Mouse (Mus musculus): Measurements from ENCODE around the gene Trabd. TPM values are rescaled to one million over a fixed set of nuclear protein-coding genes. Genes with fewer than 3 reads are reported as not detected.

Gene Trabd
- polyA plus RNA-seq, 1 experiment from 2014 or later, result 39.3 TPM

DNA sequence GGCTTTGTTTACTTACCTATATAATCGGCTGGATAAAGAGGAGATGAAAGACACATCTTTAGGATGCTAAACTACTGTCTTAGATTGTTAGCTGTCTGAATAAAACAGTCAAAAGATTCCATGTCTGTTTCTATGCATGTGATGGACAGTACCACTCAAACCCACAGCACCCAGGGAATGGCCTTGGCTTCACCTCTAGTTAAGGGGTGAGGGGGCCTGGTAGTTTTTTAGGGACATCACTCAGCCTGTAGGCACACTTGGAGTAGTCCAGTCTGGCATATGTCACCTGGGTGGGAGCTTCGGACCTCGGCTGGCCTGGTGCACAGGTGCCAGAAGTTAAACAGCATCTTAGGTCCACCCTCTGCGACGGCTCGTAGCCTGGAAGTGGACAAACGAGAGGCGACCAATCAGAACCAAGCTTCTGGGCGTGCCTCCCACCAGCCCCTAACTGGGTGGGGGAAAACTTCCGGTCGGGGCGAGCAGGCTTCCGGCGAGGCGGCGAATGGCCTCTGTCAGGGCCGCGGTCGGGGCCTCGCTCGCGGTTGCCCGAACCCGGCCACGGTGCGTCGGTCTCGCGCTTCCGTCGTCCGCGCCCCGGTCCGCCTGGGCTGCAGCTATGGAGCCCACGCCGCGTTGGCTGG is 13.8 kb downstream of the Trabd start, which contains the start of gene Selenoo:
TSS of gene Selenoo (plus strand) at position 478 of the 641 bp plus-strand sequence.
- Histone ChIP-seq H3K36me3 (replicated peaks) (peaks cover 34% of the 10 kb centered on the region), H3K4me2 (peak within 1 kb of the TSS; percentile 80), H3K9ac (peak within 1 kb of the TSS; percentile 96), H3K9me3 (no peaks in the 10 kb centered on the region), H3K4me3 (peak within 1 kb of the TSS; percentile 97), H3K4me1 (peaks cover 22% of the 10 kb centered on the region), H3K27me3 (replicated peaks) (no peaks in the 10 kb centered on the region), H3K27ac (peak within 1 kb of the TSS; percentile 87)
- ATAC-seq (replicated peaks), result peak; percentile 93
- 2% methylated on average over 37 of the region's 38 CpGs for WGBS

DNA sequence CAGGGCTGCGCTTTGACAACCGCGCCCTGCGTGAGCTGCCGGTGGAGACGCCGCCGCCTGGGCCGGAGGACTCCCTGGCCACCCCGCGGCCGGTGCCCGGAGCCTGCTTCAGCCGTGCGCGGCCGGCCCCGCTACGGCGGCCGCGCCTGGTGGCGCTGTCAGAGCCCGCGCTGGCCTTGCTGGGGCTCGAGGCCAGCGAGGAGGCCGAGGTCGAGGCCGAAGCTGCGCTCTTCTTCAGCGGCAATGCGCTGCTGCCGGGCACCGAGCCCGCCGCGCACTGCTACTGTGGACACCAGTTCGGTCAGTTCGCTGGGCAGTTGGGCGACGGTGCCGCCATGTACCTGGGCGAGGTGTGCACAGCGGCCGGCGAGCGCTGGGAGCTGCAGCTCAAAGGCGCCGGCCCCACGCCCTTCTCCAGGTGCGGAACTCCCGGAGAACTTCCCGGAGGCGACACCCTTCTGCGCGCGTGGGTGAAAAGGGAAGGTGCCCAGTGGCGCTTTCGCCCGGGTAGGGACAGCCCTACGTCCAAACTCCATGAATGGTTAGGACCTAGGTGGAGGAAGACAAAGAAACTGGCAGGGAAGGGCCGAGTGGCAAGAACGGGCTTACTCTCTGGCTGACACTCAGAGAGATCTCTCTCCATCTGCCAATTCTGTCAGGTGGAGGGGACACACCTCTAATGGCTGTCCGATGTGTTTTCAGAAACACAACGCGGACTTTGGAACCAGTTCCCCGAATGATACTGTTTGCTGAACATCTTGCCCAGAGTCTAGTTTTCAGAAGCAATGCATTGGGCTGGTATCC is 14.5 kb downstream of the Trabd start:
- H3K27ac ChIP-seq, result peak overlapping the region; percentile 87
- H3K9me3 ChIP-seq, result no peaks in the 10 kb centered on the region
- peak overlapping the region; percentile 96 for H3K9ac ChIP-seq
- no peaks in the 10 kb centered on the region for H3K27me3 ChIP-seq (replicated peaks)
- peaks cover 22% of the 10 kb centered on the region for H3K4me1 ChIP-seq
- H3K4me2 ChIP-seq, result peak overlapping the region; percentile 80
- peaks cover 39% of the 10 kb centered on the region for H3K36me3 ChIP-seq (replicated peaks)
- ATAC-seq (replicated peaks), result peak; percentile 62
- H3K4me3 ChIP-seq, result peak overlapping the region; percentile 97
- WGBS, result 3% methylated on average over 64 of the region's 68 CpGs

DNA sequence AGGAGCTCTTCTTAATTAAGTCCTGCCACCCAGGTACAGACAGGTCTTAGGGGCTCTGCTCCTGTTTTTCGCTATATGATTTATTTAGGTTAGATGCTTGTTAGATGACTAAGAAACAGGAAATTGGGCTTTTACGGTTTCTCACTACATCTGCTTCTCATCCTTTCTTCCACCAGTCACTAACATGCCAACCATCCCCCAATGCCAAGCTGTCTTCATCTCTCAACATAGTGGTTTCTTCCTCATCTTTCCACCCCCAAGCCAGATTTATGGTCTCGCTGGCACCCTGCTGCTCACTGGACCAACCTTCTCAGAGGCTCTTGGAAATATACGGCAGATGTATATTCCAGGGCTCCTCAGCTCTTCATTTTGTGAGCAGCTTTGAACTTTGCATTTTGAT is 15.7 kb downstream of the Trabd start:
- no peak for ATAC-seq (replicated peaks)
- H3K4me3 ChIP-seq, result no peak overlapping the region
- H3K4me1 ChIP-seq, result peaks cover 22% of the 10 kb centered on the region
- WGBS, result 90% methylated on average over 4 of the region's 4 CpGs
- H3K27ac ChIP-seq, result no peak overlapping the region
- peaks cover 40% of the 10 kb centered on the region for H3K36me3 ChIP-seq (replicated peaks)
- H3K4me2 ChIP-seq, result peak overlapping the region; percentile 80; the same call in 1 of the 2 replicates
- H3K9ac ChIP-seq, result no peak overlapping the region
- no peaks in the 10 kb centered on the region for H3K27me3 ChIP-seq (replicated peaks)
- no peaks in the 10 kb centered on the region for H3K9me3 ChIP-seq

DNA sequence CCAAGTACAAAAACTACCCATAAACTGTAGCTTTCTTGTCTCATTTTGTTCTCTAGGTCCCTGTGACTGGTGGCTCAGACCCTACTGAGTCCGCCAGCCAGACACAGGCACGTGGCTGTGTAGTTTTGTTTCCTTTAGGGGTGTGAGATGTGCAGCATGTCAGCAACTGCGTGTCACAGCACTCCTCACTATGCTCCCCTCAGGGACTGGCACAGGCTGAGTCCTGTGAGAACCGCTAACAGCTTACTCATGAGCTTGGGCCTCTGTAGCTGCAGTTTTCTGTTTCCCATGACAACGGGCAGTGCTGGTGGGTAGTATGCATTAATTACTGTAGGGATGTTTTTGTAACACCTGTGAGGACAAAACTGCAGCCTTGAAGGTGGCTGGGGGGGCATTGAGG is 17.3 kb downstream of the Trabd start:
- Histone ChIP-seq H3K4me1 (peaks cover 22% of the 10 kb centered on the region), H3K36me3 (replicated peaks) (peaks cover 42% of the 10 kb centered on the region)

DNA sequence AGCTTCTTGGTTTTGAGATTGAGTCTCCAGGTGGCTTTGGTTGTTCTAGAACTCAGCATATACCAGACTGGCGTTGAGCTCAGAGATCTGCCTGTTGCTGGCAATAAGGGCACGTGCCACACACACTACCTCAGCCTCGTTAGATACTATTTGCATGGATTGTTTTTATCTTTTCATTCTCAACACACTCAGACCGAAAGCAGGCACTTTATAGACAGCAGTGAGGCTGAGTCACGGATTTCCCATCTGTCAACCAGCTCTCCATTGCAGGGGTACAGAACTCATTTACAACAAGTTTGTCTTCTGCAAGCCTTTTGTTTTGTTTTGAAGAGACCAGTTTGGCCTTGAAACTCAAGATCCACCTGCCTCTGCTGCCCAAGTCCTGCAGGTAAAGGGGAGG is 22.5 kb downstream of the Trabd start:
- Histone ChIP-seq H3K27ac (no peak overlapping the region), H3K27me3 (replicated peaks) (no peaks in the 10 kb centered on the region), H3K4me1 (no peaks in the 10 kb centered on the region), H3K9ac (no peak overlapping the region), H3K9me3 (no peaks in the 10 kb centered on the region), H3K4me2 (no peak overlapping the region), H3K36me3 (replicated peaks) (peaks cover 92% of the 10 kb centered on the region), H3K4me3 (no peak overlapping the region)
- ATAC-seq (replicated peaks), result no peak
- 94% methylated on average over 5 of the region's 5 CpGs for WGBS

More for the DNA sequence above, 17.3 kb downstream of the Trabd start:
- H3K27ac ChIP-seq, result no peak overlapping the region
- no peak for ATAC-seq (replicated peaks)
- H3K4me2 ChIP-seq, result no peak overlapping the region
- 77% methylated on average over 5 of the region's 5 CpGs for WGBS
- H3K9ac ChIP-seq, result no peak overlapping the region
- no peaks in the 10 kb centered on the region for H3K27me3 ChIP-seq (replicated peaks)
- H3K9me3 ChIP-seq, result no peaks in the 10 kb centered on the region
- H3K4me3 ChIP-seq, result no peak overlapping the region

DNA sequence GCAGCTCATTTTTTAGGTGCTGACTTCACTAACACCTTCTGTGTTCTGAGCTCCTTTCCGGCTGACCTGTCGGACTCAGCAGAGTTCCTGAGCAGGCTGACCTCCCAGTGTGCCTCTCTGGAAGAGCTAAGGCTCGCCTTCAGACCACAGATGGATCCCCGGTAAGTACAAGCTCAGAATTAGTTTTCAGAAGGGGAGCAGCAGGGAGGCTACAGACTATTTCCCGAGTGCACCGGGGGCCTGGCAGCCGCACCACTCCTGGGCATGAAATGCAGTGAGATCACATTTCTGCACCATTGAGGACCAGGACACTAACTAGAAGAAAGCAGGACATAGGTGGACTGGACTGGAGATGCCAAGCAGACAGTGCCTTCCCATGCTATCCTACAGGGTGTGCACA is 23.7 kb downstream of the Trabd start:
- no peaks in the 10 kb centered on the region for H3K9me3 ChIP-seq
- peaks cover 93% of the 10 kb centered on the region for H3K36me3 ChIP-seq (replicated peaks)
- H3K27ac ChIP-seq, result no peak overlapping the region
- WGBS, result 90% methylated on average over 7 of the region's 7 CpGs
- no peak overlapping the region for H3K4me3 ChIP-seq
- ATAC-seq (replicated peaks), result no peak
- no peaks in the 10 kb centered on the region for H3K4me1 ChIP-seq
- no peak overlapping the region for H3K9ac ChIP-seq
- H3K27me3 ChIP-seq (replicated peaks), result no peaks in the 10 kb centered on the region
- no peak overlapping the region for H3K4me2 ChIP-seq

DNA sequence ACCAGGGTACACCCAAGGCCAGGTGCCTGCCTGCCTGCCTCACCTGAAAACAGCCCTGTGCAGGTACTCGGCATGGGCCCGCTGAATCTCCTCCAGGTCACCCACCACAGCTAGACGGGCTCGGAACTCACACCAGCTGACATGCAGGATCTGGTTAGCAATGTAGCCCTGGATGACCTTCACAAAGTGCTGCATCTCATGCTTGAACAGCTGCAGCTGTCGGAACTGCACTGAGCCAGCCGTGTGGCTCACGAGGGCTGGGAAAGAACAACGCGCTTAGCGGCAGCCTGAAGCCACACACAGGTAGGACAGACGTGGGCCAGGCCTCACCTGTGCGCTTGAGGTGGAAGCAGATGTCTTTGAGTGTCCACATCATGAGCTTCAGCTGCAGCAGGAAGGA is 25.9 kb downstream of the Trabd start:
- Histone ChIP-seq H3K9me3 (no peaks in the 10 kb centered on the region), H3K36me3 (replicated peaks) (peaks cover 89% of the 10 kb centered on the region), H3K4me2 (no peak overlapping the region), H3K27me3 (replicated peaks) (no peaks in the 10 kb centered on the region), H3K9ac (no peak overlapping the region), H3K27ac (no peak overlapping the region), H3K4me1 (no peaks in the 10 kb centered on the region), H3K4me3 (no peak overlapping the region)
- WGBS, result 94% methylated on average over 12 of the region's 12 CpGs
- ATAC-seq (replicated peaks), result no peak

DNA sequence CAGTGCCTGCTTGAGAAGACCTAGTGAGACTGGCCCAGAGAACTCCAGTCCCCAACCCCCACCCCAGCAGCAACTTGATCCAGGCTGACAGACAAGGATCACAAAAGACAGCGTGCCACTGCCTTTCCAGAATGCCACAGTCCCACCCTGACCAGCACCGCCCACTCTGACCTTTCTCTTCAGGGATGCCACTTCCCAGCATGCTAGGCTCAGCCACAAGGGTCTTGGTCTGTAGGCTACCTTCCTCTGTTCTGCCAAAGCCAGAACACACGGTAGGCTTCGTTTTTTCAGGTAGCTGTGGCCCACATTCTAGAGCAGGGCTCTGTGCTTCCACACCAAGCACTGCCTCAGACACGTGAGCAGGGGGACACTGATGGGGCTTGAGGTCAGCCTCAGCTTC is 27.7 kb downstream of the Trabd start:
- H3K9ac ChIP-seq, result no peak overlapping the region
- no peak overlapping the region for H3K4me3 ChIP-seq
- H3K27ac ChIP-seq, result no peak overlapping the region
- WGBS, result 57% methylated on average over 5 of the region's 5 CpGs
- no peaks in the 10 kb centered on the region for H3K4me1 ChIP-seq
- no peak overlapping the region for H3K4me2 ChIP-seq
- H3K27me3 ChIP-seq (replicated peaks), result no peaks in the 10 kb centered on the region
- no peak for ATAC-seq (replicated peaks)
- H3K9me3 ChIP-seq, result no peaks in the 10 kb centered on the region
- H3K36me3 ChIP-seq (replicated peaks), result peaks cover 84% of the 10 kb centered on the region

DNA sequence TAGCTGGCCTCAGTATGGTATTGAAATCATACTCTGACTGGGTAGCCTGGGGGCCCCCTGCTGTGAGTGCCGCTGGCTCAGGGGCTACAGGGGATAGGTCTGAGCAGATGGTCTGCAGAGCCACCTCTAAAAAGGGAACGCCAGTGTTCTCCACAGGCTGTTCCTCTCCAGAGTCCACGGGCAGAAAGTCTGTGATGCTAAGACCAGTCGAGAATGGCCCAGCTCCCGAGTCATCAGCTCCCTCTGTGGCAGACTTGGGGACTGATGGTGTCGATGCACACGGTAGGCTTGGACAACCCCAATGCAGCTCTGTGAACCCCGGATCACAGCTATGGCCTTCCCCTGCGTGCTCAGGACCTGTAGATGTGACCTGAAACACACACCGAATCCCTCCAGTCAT is 29.0 kb downstream of the Trabd start:
- Histone ChIP-seq H3K4me3 (no peak overlapping the region), H3K36me3 (replicated peaks) (peaks cover 80% of the 10 kb centered on the region), H3K4me2 (no peak overlapping the region), H3K27ac (no peak overlapping the region), H3K27me3 (replicated peaks) (no peaks in the 10 kb centered on the region), H3K9ac (no peak overlapping the region), H3K4me1 (no peaks in the 10 kb centered on the region), H3K9me3 (no peaks in the 10 kb centered on the region)
- no peak for ATAC-seq (replicated peaks)
- 85% methylated on average over 10 of the region's 10 CpGs for WGBS

DNA sequence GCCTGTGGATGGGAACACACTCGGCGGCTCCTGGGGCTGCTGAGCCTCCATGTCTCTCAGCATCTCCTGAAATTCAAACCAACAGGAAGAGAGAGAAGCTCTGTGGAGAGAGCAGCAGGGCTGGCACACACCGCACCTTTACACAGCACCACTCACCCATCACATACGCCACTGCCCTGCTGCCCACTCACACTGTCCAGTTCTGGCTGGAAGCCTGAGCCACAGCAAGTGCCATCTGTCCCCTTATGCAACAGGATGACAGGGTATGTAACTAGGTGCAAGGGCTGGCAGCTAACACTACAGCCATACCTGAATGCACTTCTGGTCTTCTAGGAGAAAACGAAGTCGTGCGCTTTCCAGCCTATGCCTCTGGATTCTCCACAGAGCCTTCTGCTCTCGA is 29.5 kb downstream of the Trabd start:
- no peak overlapping the region for H3K9ac ChIP-seq
- no peaks in the 10 kb centered on the region for H3K9me3 ChIP-seq
- WGBS, result 96% methylated on average over 8 of the region's 8 CpGs
- no peak overlapping the region for H3K4me2 ChIP-seq
- no peaks in the 10 kb centered on the region for H3K27me3 ChIP-seq (replicated peaks)
- no peak for ATAC-seq (replicated peaks)
- H3K4me1 ChIP-seq, result no peaks in the 10 kb centered on the region
- no peak overlapping the region for H3K27ac ChIP-seq
- H3K36me3 ChIP-seq (replicated peaks), result peaks cover 80% of the 10 kb centered on the region
- H3K4me3 ChIP-seq, result no peak overlapping the region

DNA sequence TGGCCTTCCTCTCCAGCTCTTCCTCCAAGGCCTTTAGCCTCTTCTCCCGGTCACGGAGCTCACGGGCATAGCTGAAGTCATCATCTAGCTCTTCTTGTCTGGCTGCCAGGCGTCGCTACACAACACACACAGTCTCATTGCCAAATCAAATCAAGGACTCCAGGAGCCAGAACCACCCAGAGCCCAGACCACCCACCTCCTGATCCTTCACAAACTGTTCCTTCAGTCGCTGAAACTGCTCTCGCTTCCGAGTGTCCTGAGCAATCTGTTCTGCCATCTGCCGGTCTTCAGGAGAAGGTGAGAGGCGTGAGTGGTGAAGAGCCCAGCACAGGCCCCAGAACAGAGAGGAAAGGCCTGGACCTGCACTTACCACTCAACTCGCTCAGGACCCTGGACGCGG is 31.1 kb downstream of the Trabd start:
- no peak for ATAC-seq (replicated peaks)
- Histone ChIP-seq H3K4me2 (no peak overlapping the region), H3K9me3 (no peaks in the 10 kb centered on the region), H3K27ac (no peak overlapping the region), H3K4me3 (no peak overlapping the region), H3K27me3 (replicated peaks) (no peaks in the 10 kb centered on the region), H3K9ac (no peak overlapping the region), H3K36me3 (replicated peaks) (peaks cover 76% of the 10 kb centered on the region), H3K4me1 (no peaks in the 10 kb centered on the region)
- 93% methylated on average over 13 of the region's 13 CpGs for WGBS

DNA sequence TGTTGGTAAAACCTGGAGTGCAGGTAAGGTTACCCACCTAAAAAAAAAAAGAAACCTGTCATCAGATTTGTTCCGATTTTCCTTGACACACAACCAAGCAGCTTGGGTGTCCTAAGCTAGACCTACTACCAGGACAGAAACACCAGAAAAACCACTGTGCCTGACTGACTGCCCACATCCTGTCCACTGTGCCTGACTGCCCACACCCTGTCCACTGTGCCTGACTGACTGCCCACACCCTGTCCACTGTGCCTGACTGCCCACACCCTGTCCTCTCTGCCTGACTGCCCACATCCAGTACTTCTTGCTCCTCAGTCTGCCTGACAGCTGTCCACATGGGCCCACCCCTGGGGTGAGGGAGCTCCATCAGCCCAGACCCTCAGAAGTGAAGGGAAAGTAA is 32.1 kb downstream of the Trabd start:
- WGBS, result 93% methylated on average over 1 of the region's 1 CpGs
- Histone ChIP-seq H3K9me3 (no peaks in the 10 kb centered on the region), H3K36me3 (replicated peaks) (peaks cover 71% of the 10 kb centered on the region)

DNA sequence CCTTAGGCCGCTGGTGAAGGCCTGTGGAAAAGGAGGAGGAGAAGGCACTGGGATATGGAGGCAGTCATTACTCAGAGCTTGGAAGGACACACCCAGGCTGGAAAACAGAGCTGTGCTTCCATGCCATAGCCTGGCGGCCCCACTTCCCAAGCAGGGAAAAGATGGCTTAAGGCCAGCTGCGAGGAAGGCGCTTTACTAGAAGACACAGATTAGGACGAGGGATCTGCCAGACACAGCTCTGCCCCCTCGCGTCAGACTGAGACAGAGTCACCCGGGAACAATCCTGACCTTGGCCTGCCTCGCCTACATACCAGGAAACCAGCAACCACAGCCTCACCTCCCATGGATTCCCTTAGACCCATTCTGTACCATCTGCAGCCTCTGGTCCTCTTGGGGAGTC is 35.2 kb downstream of the Trabd start:
- H3K4me3 ChIP-seq, result no peak overlapping the region
- H3K4me1 ChIP-seq, result no peaks in the 10 kb centered on the region
- no peak overlapping the region for H3K27ac ChIP-seq
- no peaks in the 10 kb centered on the region for H3K27me3 ChIP-seq (replicated peaks)
- no peak overlapping the region for H3K9ac ChIP-seq
- no peak overlapping the region for H3K4me2 ChIP-seq
- H3K36me3 ChIP-seq (replicated peaks), result peaks cover 69% of the 10 kb centered on the region
- H3K9me3 ChIP-seq, result no peaks in the 10 kb centered on the region
- 91% methylated on average over 9 of the region's 9 CpGs for WGBS
- no peak for ATAC-seq (replicated peaks)

More for the DNA sequence above, 32.1 kb downstream of the Trabd start:
- no peaks in the 10 kb centered on the region for H3K27me3 ChIP-seq (replicated peaks)
- no peaks in the 10 kb centered on the region for H3K4me1 ChIP-seq
- H3K27ac ChIP-seq, result no peak overlapping the region
- H3K9ac ChIP-seq, result no peak overlapping the region
- no peak overlapping the region for H3K4me2 ChIP-seq
- no peak for ATAC-seq (replicated peaks)
- no peak overlapping the region for H3K4me3 ChIP-seq

Data from midbrain, embryonic 15.5 days (tissue).